Mouse (Mus musculus) MEL-GATA-1-ER (cell line): ENCODE measurements at regions not wholly inside any gene's neighbourhood (a gene's known extent, or its start where the extent isn't known, plus 50 kb on each side); places are given as distances from the start of the nearest gene placed in this dataset.
A peak's percentile ranks its signal among the peaks of the same experiment; 100 is the strongest.

ENCODE experiments used
- DNase-seq: peaks from one replicate; pipeline ENCODE4 v3.0.0-alpha.2; 2012; ENCODE audit warnings: low read depth; ENCODE audit errors: extremely low read depth

GRCm38 (mm10) chr8:100796628-100797027 lies 1380.4 kb upstream of the Cdh8 start:
- DNase-seq: no peak

- no peak for DNase-seq
These were observed 1377.7 kb upstream of the Cdh8 start for GRCm38 (mm10) chr8:100793951-100794350.

DNA sequence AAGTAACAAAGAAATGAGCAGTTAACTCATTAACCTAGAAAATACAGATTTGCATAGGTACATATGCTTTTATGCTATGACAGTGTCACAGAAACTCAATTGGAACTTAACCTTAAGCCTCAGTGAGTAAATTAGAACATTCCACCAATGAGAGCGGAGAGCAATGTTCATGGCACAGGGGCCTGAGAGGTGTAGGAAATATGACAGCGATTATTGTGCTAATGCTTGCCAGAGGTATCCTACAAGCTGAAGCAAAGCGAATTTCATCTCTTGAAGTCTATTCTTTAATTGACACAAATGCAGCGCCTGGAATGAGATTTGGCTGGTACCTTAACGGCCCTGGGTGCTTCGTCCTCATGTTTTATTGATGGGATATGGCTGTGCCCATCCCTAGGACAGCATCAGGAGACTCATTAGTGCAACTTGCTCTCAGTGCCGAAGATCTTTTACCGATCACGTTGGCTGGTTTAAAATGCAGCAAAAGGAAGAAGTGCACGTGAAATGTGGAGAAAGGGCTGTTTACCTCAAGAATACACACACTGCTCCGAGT lies 1374.4 kb upstream of the Cdh8 start:
- DNase-seq: no peak

GRCm38 (mm10) chr8:100788132-100788531 lies 1371.9 kb upstream of the Cdh8 start:
- no peak for DNase-seq

DNA sequence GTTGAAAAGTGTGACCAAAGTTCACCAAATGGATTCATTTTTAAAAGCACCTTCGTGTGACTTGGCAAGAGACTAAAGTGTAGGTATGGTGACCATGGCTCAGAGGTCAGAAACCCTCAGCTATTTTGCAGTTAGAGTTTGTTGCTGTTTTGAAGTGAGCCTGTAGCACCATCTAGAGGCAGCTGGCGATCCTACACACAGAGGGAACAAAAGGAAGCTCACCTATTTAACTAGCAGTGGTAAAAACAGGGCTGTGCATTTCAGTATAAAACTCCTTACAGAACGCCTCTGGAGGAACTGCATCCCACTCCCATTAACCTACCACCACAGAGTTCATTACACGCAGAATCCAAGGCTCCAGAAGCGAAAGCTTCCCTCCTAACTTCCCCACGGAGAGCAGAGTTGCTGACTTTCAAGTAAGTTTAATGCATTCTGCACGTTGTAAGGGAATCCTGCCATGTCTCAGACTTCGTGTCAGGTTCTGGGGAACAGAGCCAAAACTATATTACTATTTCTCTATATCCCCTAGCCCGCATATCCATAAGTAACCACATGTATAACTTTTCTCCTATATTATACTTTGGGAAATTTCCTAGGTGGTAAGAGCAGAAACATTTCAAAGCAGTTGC lies 1356.6 kb upstream of the Cdh8 start:
- peak; percentile 26 for DNase-seq

DNA sequence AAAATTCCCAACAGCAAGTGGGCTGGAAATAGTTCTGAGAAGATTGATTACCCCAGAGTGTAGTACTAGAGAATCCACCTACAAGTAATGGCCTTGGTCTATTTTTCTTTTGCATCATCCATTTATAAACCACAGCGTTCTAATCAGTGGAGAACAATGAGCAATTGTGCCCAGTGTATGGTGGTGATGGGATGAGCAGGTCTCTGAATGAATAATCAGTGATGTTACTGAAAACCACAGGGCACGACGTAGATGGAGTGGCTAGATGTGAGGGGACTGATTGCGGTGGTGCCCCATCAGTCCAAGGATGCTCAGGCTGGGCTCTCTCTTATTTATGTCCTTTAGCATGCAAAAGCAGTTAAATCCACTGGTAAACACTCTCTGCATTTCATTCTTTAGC lies 1353.3 kb upstream of the Cdh8 start:
- DNase-seq: no peak

DNA sequence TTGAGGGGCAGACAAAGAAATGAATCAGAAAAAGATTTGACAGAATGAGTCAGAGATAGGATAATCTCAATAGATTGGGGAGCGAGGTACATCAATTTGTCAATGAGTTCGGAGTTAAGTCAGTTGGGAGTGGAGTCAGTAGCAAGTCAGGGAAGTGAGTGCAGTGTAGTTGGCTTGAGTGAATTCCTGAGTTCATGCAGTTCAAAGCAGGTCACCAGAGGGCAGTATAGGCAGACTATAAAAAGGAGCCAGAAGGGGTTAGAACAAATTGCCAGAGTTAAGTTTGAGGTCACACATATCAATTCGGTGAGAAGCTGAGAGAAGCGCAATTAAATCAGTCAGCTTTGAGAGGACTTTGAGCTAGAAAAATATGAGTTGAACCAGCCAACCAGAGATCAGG lies 1317.7 kb upstream of the Cdh8 start:
- DNase-seq: peak; percentile 3

DNA sequence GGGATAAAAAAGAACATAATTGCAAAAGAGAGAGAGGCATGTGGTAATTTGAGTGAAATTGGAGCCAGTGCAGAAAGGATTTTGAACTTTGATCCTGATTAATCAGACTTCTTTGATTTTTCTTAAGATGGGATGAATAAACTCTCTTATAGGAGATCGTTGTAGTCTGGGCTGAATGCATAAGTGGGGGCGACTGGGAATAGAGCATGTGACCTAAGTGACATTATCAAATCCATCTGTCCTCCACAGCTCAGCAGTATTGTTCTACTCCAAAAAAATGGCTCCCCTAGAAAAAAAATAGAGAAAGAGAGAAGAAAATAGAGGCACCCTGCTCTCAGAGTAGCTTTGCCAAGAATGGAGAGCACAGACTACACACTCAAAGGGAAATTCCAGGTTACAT lies 1286.1 kb upstream of the Cdh8 start:
- DNase-seq: no peak

DNA sequence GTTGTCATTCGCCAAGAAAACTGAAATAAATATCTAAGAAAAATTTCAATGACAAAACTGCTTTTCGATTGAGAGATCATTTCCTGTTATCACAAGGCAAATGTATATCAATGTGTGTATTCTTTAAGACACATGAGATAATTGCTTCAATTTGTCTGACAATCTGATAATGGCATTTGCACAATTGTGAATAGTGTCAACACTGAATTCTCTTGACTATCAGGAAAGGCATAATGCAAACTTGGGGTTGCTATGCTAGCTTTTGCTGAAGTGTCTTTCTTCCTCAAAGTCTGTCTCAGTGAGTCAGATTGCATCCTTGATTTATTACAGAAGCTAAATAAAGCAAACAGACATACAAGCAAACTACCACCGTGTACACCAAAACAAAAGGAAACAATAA lies 1278.8 kb upstream of the Cdh8 start:
- no peak for DNase-seq

DNA sequence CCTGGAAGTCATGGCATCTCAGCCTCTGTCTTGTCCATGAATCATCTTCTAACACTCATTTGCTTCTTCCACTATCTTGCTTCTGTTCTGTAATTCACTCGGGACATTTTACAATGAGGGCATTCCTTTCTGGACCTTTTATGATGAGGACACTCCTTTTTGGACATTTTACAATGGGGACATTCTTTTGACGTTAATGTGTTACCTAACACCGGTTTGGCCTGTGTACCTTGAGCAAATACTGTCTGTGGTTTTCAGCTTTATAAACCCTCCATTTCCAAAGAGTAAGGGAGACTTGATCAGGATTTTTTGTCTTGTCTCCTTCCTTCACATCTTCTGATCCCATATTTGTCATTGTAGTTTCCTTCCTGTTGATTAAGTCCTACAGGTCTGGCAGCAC lies 1262.3 kb upstream of the Cdh8 start:
- no peak for DNase-seq
